Mouse (Mus musculus) lung, postnatal 0 days (tissue): ENCODE measurements around the gene Wnt1.

Experiments used
- CTCF ChIP-seq: IDR thresholded peaks from 2 replicates; pipeline ENCODE4 v1.5.1; 2016; ENCODE audit warnings: antibody characterized with exemption, mild to moderate bottlenecking
- EP300 ChIP-seq: IDR thresholded peaks from 2 replicates; pipeline ENCODE4 v1.6.1; 2016; ENCODE audit warnings: antibody characterized with exemption, mild to moderate bottlenecking, control low read depth

GRCm38 (mm10) chr15:98839671-98840585 lies 50.3 kb downstream of the Wnt1 start:
- TF ChIP-seq EP300 (no peak), CTCF (no peak)
